Mouse (Mus musculus) G1E (cell line): ENCODE data around the gene Ephb1.

Source experiments
- CTCF ChIP-seq: IDR thresholded peaks from 2 replicates; pipeline ENCODE4 v1.5.1; 2012; ENCODE audit warnings: low read depth, low read length, inconsistent platforms, mixed read lengths
- TAL1 ChIP-seq: conservative IDR thresholded peaks from 2 replicates; pipeline ENCODE4 v1.6.1; 2012; ENCODE audit warnings: low read depth, low read length, inconsistent platforms, mixed read lengths

GRCm38 (mm10) chr9:102350696-102351095, 3.8 kb downstream of the Ephb1 start:
- TF ChIP-seq CTCF: no peak
- no peak for TF ChIP-seq TAL1
